Mouse (Mus musculus): ENCODE measurements around the gene Snf8. TPM values are rescaled to one million over a fixed set of nuclear protein-coding genes. Genes with fewer than 3 reads are reported as not detected.

Gene Snf8
- polyA plus RNA-seq, 1 experiment from 2014 or later: 47.5 TPM

DNA sequence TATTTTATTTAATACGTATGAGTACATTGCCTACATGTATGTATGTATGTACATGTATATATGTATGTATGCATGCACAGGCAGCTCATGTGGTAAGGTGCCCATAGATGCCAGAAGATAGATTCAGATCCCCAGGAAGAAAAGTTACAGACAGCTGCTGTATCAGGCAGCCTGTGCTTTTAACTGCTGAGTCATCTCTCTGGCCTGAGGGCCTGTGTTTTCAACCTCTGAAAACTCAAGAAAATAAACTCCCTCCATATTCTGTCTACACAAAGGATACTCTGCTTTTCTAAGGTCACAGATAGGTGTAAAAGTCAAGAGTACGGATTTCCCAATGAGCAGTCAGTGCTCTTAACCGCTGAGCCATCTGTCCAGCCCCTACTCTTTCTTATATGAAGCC, 16.2 kb downstream of the Snf8 start:
- no peak for ATAC-seq (ENCODE audit: low read depth)
- no peaks in the 10 kb centered on the region for H3K27me3 ChIP-seq (ENCODE audit: control insufficient read depth, insufficient read depth, low read depth, low read length)
- H3K27ac ChIP-seq (ENCODE audit: low read length): no peak overlapping the region
- no peak overlapping the region for H3K4me3 ChIP-seq (ENCODE audit: low read depth, low read length)
- H3K4me2 ChIP-seq (ENCODE audit: low read depth, low read length): no peak overlapping the region
- H3K9me3 ChIP-seq (replicated peaks; ENCODE audit: control insufficient read depth, low read length): no peaks in the 10 kb centered on the region
- no peak overlapping the region for H3K9ac ChIP-seq (ENCODE audit: low read depth, low read length)
- 87% methylated on average over 3 of the region's 3 CpGs for WGBS (ENCODE audit: insufficient replicate concordance)
- no peaks in the 10 kb centered on the region; the same call in 1 of the 2 replicates for H3K4me1 ChIP-seq (ENCODE audit: control insufficient read depth, low read depth, low read length)
- peaks cover 60% of the 10 kb centered on the region for H3K36me3 ChIP-seq (ENCODE audit: control insufficient read depth, insufficient read depth)

DNA sequence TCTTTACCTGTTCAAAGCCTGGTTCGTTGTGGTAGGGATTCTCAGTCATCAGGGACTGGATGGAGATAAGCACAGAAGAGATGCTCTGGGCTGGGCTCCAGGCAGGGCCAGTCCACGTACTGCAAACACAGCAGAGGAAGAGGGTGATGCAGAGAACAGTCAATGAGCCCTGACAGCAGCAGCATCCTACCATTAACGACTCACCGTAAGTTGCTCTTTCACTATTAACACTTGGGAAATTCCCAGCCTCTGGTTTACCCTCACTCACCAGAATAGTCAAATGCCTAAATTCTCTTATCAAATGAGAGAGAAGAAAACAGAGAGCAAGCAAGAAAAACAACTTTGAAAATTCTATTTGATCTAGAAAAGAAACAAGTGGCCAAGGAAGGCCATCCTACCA, 23.6 kb downstream of the Snf8 start:
- Histone ChIP-seq H3K27me3 (ENCODE audit: control insufficient read depth, insufficient read depth, low read depth, low read length) (no peaks in the 10 kb centered on the region), H3K36me3 (ENCODE audit: control insufficient read depth, insufficient read depth) (peaks cover 44% of the 10 kb centered on the region), H3K9ac (ENCODE audit: low read depth, low read length) (no peak overlapping the region), H3K9me3 (replicated peaks; ENCODE audit: control insufficient read depth, low read length) (no peaks in the 10 kb centered on the region), H3K27ac (ENCODE audit: low read length) (no peak overlapping the region), H3K4me2 (ENCODE audit: low read depth, low read length) (no peak overlapping the region), H3K4me1 (ENCODE audit: control insufficient read depth, low read depth, low read length) (peaks cover 8% of the 10 kb centered on the region), H3K4me3 (ENCODE audit: low read depth, low read length) (no peak overlapping the region)
- 79% methylated on average over 4 of the region's 4 CpGs for WGBS (ENCODE audit: insufficient replicate concordance)
- no peak for ATAC-seq (ENCODE audit: low read depth)

DNA sequence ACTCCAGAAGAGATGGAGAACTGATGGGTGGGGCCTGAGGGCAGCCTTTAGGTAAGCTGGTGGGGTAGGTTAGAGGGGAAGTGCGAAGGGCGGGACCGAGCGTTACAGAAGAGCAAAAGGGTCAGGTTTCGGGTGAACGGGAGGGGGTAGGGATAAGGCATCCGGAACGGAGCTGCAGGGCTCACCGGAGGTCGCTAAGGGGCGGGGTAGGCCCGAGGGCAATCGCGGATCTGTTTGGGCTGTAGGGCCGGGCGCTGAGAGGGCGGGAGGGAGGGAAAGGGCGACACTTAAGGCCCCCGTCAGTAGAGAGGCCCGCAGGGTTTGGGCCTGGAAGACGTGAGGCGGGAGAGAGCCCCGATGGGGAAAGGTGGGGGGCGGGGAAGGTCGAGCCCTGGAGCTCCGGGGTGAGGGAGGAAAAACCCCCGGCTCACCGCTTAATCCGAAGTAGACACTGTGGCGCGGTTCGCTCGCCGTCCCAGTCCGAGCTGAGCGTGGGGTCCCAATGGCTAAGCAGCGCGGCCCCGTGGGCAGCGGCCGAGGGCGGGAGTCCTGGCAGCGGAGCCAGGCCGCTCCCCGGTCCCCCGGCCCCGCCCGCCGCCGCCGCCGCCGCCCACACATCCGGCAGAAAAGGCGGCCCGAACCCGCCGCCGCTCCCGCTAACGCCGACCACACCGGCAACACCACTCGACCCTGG, 30.0 kb downstream of the Snf8 start:
- WGBS (ENCODE audit: insufficient replicate concordance): 0% methylated on average over 42 of the region's 64 CpGs
- no peaks in the 10 kb centered on the region for H3K9me3 ChIP-seq (replicated peaks; ENCODE audit: control insufficient read depth, low read length)
- peak overlapping the region; percentile 95 for H3K9ac ChIP-seq (ENCODE audit: low read depth, low read length)
- H3K27ac ChIP-seq (ENCODE audit: low read length): peak overlapping the region; percentile 85
- peak overlapping the region; percentile 72 for H3K4me2 ChIP-seq (ENCODE audit: low read depth, low read length)
- H3K27me3 ChIP-seq (ENCODE audit: control insufficient read depth, insufficient read depth, low read depth, low read length): no peaks in the 10 kb centered on the region
- H3K4me1 ChIP-seq (ENCODE audit: control insufficient read depth, low read depth, low read length): peaks cover 25% of the 10 kb centered on the region
- peak; percentile 71 for ATAC-seq (ENCODE audit: low read depth)
- peaks cover 12% of the 10 kb centered on the region for H3K36me3 ChIP-seq (ENCODE audit: control insufficient read depth, insufficient read depth)
- H3K4me3 ChIP-seq (ENCODE audit: low read depth, low read length): peak overlapping the region; percentile 94

DNA sequence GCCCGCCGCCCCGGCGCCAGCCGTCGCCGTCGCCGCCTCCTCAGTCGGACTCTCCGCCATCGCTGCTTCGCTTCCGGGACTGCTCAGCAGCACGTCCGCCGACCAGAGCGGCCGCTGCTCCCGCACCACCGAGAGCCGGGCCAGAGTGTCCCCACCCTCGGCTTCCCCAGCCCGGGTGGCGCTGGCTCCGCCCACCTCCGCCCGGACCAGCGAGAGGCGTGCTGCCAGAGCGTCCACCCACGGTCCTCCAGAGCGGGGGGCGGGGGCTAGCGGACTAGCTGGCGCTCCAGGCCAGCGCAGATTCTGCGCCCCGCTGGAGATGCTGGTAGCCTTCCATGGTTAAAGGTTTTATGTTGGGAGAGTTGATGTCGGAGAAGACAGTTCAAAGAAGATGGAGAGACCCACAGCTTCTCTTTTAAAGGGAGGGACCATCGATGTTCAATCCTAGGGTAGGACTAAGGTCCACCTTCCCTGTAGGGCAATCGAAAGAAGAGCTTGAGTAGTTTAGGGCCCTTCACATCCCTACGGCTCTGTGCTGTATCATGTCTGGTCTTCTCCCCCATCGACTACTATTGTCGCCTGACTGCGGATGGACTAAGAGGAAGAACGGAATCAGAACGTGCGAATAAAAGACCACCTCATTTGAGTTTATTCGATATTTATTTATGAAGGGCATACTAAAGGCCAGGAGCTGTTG, 30.7 kb downstream of the Snf8 start, which contains the start of gene Ube2z:
Gene Ube2z, minus strand, starts transcription at position 174 of the 697 bp plus-strand sequence.
- peaks cover 25% of the 10 kb centered on the region for H3K4me1 ChIP-seq (ENCODE audit: control insufficient read depth, low read depth, low read length)
- H3K4me2 ChIP-seq (ENCODE audit: low read depth, low read length): peak within 1 kb of the TSS; percentile 72
- WGBS (ENCODE audit: insufficient replicate concordance): 4% methylated on average over 48 of the region's 50 CpGs
- H3K9ac ChIP-seq (ENCODE audit: low read depth, low read length): peak within 1 kb of the TSS; percentile 95
- peaks cover 11% of the 10 kb centered on the region for H3K36me3 ChIP-seq (ENCODE audit: control insufficient read depth, insufficient read depth)
- H3K4me3 ChIP-seq (ENCODE audit: low read depth, low read length): peak within 1 kb of the TSS; percentile 94
- ATAC-seq (ENCODE audit: low read depth): peak; percentile 99
- no peaks in the 10 kb centered on the region for H3K27me3 ChIP-seq (ENCODE audit: control insufficient read depth, insufficient read depth, low read depth, low read length)
- H3K9me3 ChIP-seq (replicated peaks; ENCODE audit: control insufficient read depth, low read length): no peaks in the 10 kb centered on the region
- H3K27ac ChIP-seq (ENCODE audit: low read length): peak within 1 kb of the TSS; percentile 85

DNA sequence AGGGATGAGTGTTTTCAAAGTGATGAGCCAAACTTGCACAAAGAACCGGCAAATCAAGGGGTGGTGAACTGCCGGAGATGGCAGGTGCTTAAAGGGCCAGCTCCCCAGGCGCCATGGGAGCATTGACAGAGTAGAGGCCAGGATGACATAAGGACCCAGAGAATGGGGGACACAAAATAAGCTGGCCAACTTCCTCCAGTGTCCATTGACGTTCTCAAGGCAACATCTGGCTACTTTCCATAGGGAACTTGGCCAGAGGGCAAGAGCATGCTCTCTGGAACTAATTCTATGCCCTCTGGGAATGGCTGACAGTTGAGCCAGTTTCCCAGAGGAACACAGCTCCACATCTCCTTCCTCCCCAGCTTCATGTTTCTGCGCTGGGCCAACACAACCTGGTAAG, 33.5 kb downstream of the Snf8 start:
- WGBS (ENCODE audit: insufficient replicate concordance): 64% methylated on average over 5 of the region's 5 CpGs
- H3K4me3 ChIP-seq (ENCODE audit: low read depth, low read length): no peak overlapping the region

DNA sequence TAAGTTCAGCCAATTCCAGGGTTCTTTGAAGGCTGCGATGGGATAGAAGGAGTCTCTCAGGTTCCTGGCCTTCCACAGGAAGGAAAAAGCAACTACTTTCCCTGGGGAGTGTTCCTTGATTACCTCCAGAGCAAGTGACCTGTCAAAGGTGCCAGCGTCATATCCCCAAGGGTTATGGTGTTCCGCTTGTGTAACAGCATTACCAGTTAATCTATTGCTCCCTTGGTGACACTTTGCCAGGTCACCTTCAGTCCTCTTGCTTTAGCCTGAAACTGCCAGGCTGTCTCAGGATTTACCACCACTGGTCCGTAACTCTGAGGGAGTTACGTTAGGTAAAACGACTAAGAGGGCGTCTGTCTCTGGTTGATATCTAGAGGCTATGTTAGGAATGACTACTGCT, 35.7 kb downstream of the Snf8 start:
- Histone ChIP-seq H3K4me2 (ENCODE audit: low read depth, low read length) (no peak overlapping the region), H3K36me3 (ENCODE audit: control insufficient read depth, insufficient read depth) (no peaks in the 10 kb centered on the region; the same call in none of the 2 replicates)
- 82% methylated on average over 7 of the region's 7 CpGs for WGBS (ENCODE audit: insufficient replicate concordance)

More for the DNA sequence above, 33.5 kb downstream of the Snf8 start:
- no peak for ATAC-seq (ENCODE audit: low read depth)
- H3K36me3 ChIP-seq (ENCODE audit: control insufficient read depth, insufficient read depth): no peaks in the 10 kb centered on the region; the same call in none of the 2 replicates
- H3K9me3 ChIP-seq (replicated peaks; ENCODE audit: control insufficient read depth, low read length): no peaks in the 10 kb centered on the region
- H3K4me2 ChIP-seq (ENCODE audit: low read depth, low read length): no peak overlapping the region
- no peaks in the 10 kb centered on the region for H3K27me3 ChIP-seq (ENCODE audit: control insufficient read depth, insufficient read depth, low read depth, low read length)
- no peak overlapping the region for H3K9ac ChIP-seq (ENCODE audit: low read depth, low read length)
- H3K4me1 ChIP-seq (ENCODE audit: control insufficient read depth, low read depth, low read length): peaks cover 18% of the 10 kb centered on the region
- H3K27ac ChIP-seq (ENCODE audit: low read length): no peak overlapping the region

DNA sequence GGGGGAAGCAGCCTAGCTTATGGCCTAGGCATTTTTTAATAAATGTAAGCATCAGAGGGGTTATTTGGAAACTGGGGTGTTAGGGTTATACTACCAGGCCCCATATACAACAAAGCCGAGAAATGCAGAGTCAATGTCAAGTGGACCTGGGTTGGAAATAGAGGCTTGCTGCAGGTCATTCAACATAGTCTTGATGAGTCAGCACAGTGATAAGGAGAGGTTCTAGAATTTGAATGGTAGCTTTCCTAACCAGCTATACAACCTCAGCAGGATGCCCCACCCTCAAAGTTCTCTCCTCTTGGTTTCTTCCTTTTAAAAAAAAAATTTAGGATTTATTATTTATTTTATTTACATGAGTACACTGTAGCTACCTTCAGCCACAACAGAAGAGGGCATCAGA, 36.3 kb downstream of the Snf8 start:
- no peak for ATAC-seq (ENCODE audit: low read depth)
- Histone ChIP-seq H3K4me1 (ENCODE audit: control insufficient read depth, low read depth, low read length) (peaks cover 13% of the 10 kb centered on the region), H3K9me3 (replicated peaks; ENCODE audit: control insufficient read depth, low read length) (no peaks in the 10 kb centered on the region), H3K27ac (ENCODE audit: low read length) (no peak overlapping the region), H3K9ac (ENCODE audit: low read depth, low read length) (no peak overlapping the region), H3K27me3 (ENCODE audit: control insufficient read depth, insufficient read depth, low read depth, low read length) (no peaks in the 10 kb centered on the region), H3K4me3 (ENCODE audit: low read depth, low read length) (no peak overlapping the region), H3K36me3 (ENCODE audit: control insufficient read depth, insufficient read depth) (no peaks in the 10 kb centered on the region; the same call in none of the 2 replicates), H3K4me2 (ENCODE audit: low read depth, low read length) (no peak overlapping the region)
- WGBS (ENCODE audit: insufficient replicate concordance): 71% methylated on average over 1 of the region's 1 CpGs

More for the DNA sequence above, 35.7 kb downstream of the Snf8 start:
- peaks cover 18% of the 10 kb centered on the region for H3K4me1 ChIP-seq (ENCODE audit: control insufficient read depth, low read depth, low read length)
- no peak overlapping the region for H3K27ac ChIP-seq (ENCODE audit: low read length)
- H3K9ac ChIP-seq (ENCODE audit: low read depth, low read length): no peak overlapping the region
- ATAC-seq (ENCODE audit: low read depth): no peak
- H3K9me3 ChIP-seq (replicated peaks; ENCODE audit: control insufficient read depth, low read length): no peaks in the 10 kb centered on the region
- H3K27me3 ChIP-seq (ENCODE audit: control insufficient read depth, insufficient read depth, low read depth, low read length): no peaks in the 10 kb centered on the region
- H3K4me3 ChIP-seq (ENCODE audit: low read depth, low read length): no peak overlapping the region

DNA sequence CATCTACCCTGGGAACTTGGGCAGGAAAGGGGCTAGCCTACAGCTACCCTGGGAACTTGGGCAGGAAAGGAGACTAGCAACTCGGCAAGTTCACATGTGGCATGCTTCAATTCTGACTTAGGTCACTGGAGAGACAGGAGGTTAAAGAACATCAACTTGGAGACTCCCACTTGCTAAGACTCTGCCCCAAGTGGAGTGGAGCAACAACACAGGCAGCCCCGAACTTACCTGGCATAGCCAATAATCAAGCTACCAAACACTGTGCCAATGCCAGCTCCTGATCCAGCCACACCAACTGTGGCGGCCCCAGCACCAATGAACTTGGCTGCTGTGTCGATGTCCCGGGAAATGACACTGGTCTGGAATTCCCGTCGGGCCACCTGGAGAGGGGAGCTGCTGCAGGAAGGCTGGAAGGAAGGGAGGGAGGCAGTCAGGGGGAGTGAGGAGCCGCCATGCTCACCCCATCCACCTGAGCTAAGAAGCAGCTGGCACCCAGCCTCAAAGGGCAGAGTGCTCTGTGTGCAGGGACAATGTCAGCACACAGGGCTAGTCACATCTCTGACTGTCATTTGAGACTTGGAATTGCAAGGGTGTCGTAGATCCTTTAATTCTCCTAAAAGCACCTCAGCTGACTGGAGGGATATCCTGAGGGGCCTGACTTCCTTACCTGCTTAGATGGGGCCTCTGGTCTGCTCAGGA, 38.8 kb downstream of the Snf8 start:
- H3K9ac ChIP-seq (ENCODE audit: low read depth, low read length): no peak overlapping the region; the same call in 1 of the 2 replicates
- peaks cover 15% of the 10 kb centered on the region for H3K4me1 ChIP-seq (ENCODE audit: control insufficient read depth, low read depth, low read length)
- 76% methylated on average over 9 of the region's 9 CpGs for WGBS (ENCODE audit: insufficient replicate concordance)
- H3K27ac ChIP-seq (ENCODE audit: low read length): no peak overlapping the region
- no peaks in the 10 kb centered on the region for H3K27me3 ChIP-seq (ENCODE audit: control insufficient read depth, insufficient read depth, low read depth, low read length)
- H3K9me3 ChIP-seq (replicated peaks; ENCODE audit: control insufficient read depth, low read length): no peaks in the 10 kb centered on the region
- peak overlapping the region; percentile 75 for H3K4me3 ChIP-seq (ENCODE audit: low read depth, low read length)
- H3K36me3 ChIP-seq (ENCODE audit: control insufficient read depth, insufficient read depth): no peaks in the 10 kb centered on the region; the same call in none of the 2 replicates
- H3K4me2 ChIP-seq (ENCODE audit: low read depth, low read length): peak overlapping the region; percentile 82
- no peak for ATAC-seq (ENCODE audit: low read depth)
